ENCODE assay signal across 7 mouse cellular contexts in the genomic region with DNA sequence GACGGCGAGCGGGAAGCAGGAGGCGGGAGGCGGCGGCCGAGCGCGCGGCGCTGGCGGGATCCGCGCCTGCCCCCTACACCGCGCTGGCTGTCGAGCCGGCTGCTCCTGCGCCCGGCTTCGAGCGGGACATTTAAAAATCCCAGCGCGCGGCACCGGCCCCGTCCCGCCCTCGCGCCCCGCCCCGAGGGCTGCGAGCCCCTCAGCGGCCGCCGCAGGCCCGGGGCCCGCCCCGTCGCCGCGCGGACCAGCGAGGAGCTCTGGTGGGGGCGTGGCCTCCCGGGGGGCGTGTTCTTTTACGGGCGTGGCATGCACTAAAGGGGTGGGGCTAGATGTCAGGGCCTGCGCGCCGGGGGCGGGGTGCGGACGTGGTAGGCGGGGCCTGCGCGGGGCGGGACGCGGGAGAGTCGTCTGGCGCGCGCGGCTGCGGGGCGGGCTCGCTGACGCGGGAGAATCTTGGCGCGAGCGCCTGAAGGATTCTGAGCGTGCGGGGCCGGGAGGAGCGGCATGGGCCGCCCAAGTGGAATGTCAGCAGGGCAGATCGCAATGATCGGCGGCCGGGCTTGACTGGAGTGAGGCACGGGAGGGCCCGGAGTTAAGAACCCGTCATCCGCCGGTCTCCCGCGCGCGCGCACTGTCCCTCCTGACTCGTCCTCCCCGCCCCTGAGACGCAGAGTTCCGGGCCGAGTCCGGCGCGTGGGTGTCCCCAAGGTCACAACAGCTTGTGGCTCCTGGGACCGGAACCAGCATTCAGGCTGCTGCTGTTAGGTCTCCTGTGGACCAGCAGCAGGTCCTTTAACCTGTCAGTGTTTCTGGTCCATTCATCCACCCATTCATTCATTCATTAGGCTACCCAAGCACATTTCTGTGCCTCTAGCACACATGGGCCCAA. TPM values are rescaled to one million over a fixed set of nuclear protein-coding genes. Genes with fewer than 3 reads are reported as not detected.
DNase-seq lines count a peak whose midpoint lies in the region; ATAC-seq and TF ChIP-seq lines count a peak whose summit lies in the region.

Gene Ccne1 (minus strand): TSS at position 164 of the 889 bp plus-strand sequence.

- peak within 1 kb of the TSS; percentile 96 for H3K4me2 ChIP-seq in intestine, postnatal 0 days (replicated peaks; ENCODE audit: low read depth)
- peak within 1 kb of the TSS; percentile 94 for H3K4me2 ChIP-seq in midbrain, embryonic 12.5 days (replicated peaks)

- no peaks in the 10 kb centered on the region for H3K36me3 ChIP-seq in intestine, postnatal 0 days (ENCODE audit: control insufficient read depth, insufficient read depth)
- peaks cover 2% of the 10 kb centered on the region; the same call in 1 of the 2 replicates for H3K36me3 ChIP-seq in midbrain, embryonic 12.5 days
- no peaks in the 10 kb centered on the region for H3K36me3 ChIP-seq in small intestine, adult 2 months (ENCODE audit: control insufficient read depth, insufficient read depth, low read length)

- DNase-seq in adrenal gland, adult 2 months = peak; percentile 100
- peak; percentile 96 for DNase-seq in embryo, embryonic 11.5 days (ENCODE audit: low read depth, low spot score)
- peak; percentile 100 for DNase-seq in gastrocnemius, postnatal 4 days (ENCODE audit: low spot score in 2 of 2)
- DNase-seq in left cerebral cortex, postnatal 4 days = peak; percentile 100

- H3K27ac ChIP-seq in intestine, postnatal 0 days (ENCODE audit: low read depth, low read length) = peak within 1 kb of the TSS; percentile 60; the same call in 1 of the 2 replicates
- H3K27ac ChIP-seq in midbrain, embryonic 12.5 days (replicated peaks) = peak within 1 kb of the TSS; percentile 71
- H3K27ac ChIP-seq in small intestine, adult 2 months (ENCODE audit: insufficient read depth, low read depth, low read length) = peak within 1 kb of the TSS; percentile 31; the same call in 1 of the 2 replicates

- WGBS in intestine, postnatal 0 days = under 1% methylated on average over 84 of the region's 102 CpGs
- WGBS in midbrain, embryonic 12.5 days = under 1% methylated on average over 88 of the region's 102 CpGs
- WGBS in small intestine, adult 2 months = under 1% methylated on average over 91 of the region's 102 CpGs

- ATAC-seq in intestine, postnatal 0 days = peak; percentile 96
- peak; percentile 94 for ATAC-seq in midbrain, embryonic 12.5 days (ENCODE audit: low FRiP score, low read depth)

- no peaks in the 10 kb centered on the region for H3K27me3 ChIP-seq in intestine, postnatal 0 days (replicated peaks; ENCODE audit: control insufficient read depth, insufficient read depth, low read length)
- H3K27me3 ChIP-seq in midbrain, embryonic 12.5 days = peaks cover 16% of the 10 kb centered on the region; the same call in 1 of the 2 replicates
- no peaks in the 10 kb centered on the region for H3K27me3 ChIP-seq in small intestine, adult 2 months (ENCODE audit: control insufficient read depth, insufficient read depth, low read length)

- no peak; the same call in 1 of the 2 replicates for TF ChIP-seq POLR2A in small intestine, adult 2 months (IDR thresholded peaks at IDR 0.05; ENCODE audit: low read depth, low read length)

- TF ChIP-seq CTCF in intestine, postnatal 0 days (IDR thresholded peaks at IDR 0.05; ENCODE audit: low read depth) = 0 out of 2 replicates have a peak, but pooled peaks have one; percentile 2
- no peak for TF ChIP-seq CTCF in small intestine, adult 2 months (IDR thresholded peaks at IDR 0.05; ENCODE audit: extremely low read depth, insufficient read length, insufficient replicate concordance, low read depth, low read length)

- 0 out of 2 replicates have a peak, but pooled peaks cover 9% of the 10 kb centered on the region for H3K4me1 ChIP-seq in intestine, postnatal 0 days (replicated peaks; ENCODE audit: control insufficient read depth, insufficient read depth, low read length)
- H3K4me1 ChIP-seq in midbrain, embryonic 12.5 days = peaks cover 30% of the 10 kb centered on the region
- peaks cover 10% of the 10 kb centered on the region for H3K4me1 ChIP-seq in small intestine, adult 2 months (ENCODE audit: control insufficient read depth, insufficient read depth, insufficient read length, low read length)

- no peaks in the 10 kb centered on the region for H3K9me3 ChIP-seq in intestine, postnatal 0 days (ENCODE audit: control insufficient read depth)
- H3K9me3 ChIP-seq in midbrain, embryonic 12.5 days = no peaks in the 10 kb centered on the region

- peak within 1 kb of the TSS; percentile 72 for H3K9ac ChIP-seq in intestine, postnatal 0 days (ENCODE audit: low read depth, low read length)
- H3K9ac ChIP-seq in midbrain, embryonic 12.5 days (replicated peaks) = peak within 1 kb of the TSS; percentile 80

- intact Hi-C loops in left cerebral cortex, postnatal 4 days (cut with DNase I) = no loop called here

- H3K4me3 ChIP-seq in intestine, postnatal 0 days (ENCODE audit: low read depth, low read length) = peak within 1 kb of the TSS; percentile 77
- H3K4me3 ChIP-seq in midbrain, embryonic 12.5 days = peak within 1 kb of the TSS; percentile 77
- H3K4me3 ChIP-seq in small intestine, adult 2 months (ENCODE audit: low read depth, low read length) = peak within 1 kb of the TSS; percentile 89

RNA-seq across cellular contexts. Expression of gene Ccne1, which starts in this region (rescaled TPM):
- total RNA-seq in adrenal gland, adult 2 months (2021) = 1 to 10 TPM; 5.9 to 6.1 TPM
- polyA plus RNA-seq in adrenal gland, adult 2 months (2012; rRNA removed) = 10.3 and 11.9 TPM in 2 replicates
- total RNA-seq in gastrocnemius, postnatal 4 days (2021) = 10 to 100 TPM; 25.3 to 26.2 TPM
- polyA plus RNA-seq in intestine, postnatal 0 days (2015; fragmentation: Nextera tagmentation; extraction: Ambion mirVana) = 12.0 and 12.6 TPM in 2 replicates
- total RNA-seq in left cerebral cortex, postnatal 4 days (2021) = 1 to 10 TPM; 8.7 to 8.8 TPM
- 36.7 and 37.5 TPM in 2 replicates for polyA plus RNA-seq in midbrain, embryonic 12.5 days (2016; fragmentation: Nextera tagmentation; extraction: Ambion mirVana)
- polyA plus RNA-seq in small intestine, adult 2 months (2012; rRNA removed) = 3.1 and 5.0 TPM in 2 replicates

Comparison
In these comparisons a context has a peak if more than half of its experiments do, and no peak if none do; other contexts are left out.
1. Peak in every context shown above with its lines: DNase-seq, ATAC-seq, H3K4me3 ChIP-seq and H3K27ac ChIP-seq.